Mouse (Mus musculus): Measurements from ENCODE around the gene AL731706.2.
"Not testable (repeated sequence)": the region's sequence is repeated elsewhere in the genome, so short reads cannot be mapped to it uniquely, and the experiment has no call there.

Gene AL731706.2

DNA sequence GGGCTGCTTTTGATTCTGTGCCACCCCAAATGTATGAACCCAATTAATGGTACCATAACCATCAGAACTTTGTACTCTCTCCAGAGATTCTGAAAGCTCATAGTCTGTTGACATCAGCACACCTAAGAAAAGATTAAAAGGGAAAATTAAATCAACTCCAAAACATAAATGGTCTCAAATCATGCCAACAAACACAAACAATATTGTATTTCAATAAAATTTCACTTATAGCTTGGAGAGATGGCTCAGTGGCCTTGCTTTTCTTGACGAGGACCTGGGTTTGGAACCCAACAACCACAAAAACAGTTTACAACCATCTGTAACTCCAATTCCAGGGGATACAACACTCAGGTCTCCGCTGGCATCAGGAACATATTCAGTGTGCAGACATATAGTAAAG lies at the start of gene AL731706.2:
TSS of gene AL731706.2 (minus strand) at position 101 of the 400 bp plus-strand sequence.
- no peak for DNase-seq (ENCODE audit: inconsistent ontology term)

- no peak for DNase-seq (ENCODE audit: inconsistent ontology term)
Observed at GRCm38 (mm10) chr2:136921003-136921408, 35.5 kb upstream of the AL731706.2 start.

DNA sequence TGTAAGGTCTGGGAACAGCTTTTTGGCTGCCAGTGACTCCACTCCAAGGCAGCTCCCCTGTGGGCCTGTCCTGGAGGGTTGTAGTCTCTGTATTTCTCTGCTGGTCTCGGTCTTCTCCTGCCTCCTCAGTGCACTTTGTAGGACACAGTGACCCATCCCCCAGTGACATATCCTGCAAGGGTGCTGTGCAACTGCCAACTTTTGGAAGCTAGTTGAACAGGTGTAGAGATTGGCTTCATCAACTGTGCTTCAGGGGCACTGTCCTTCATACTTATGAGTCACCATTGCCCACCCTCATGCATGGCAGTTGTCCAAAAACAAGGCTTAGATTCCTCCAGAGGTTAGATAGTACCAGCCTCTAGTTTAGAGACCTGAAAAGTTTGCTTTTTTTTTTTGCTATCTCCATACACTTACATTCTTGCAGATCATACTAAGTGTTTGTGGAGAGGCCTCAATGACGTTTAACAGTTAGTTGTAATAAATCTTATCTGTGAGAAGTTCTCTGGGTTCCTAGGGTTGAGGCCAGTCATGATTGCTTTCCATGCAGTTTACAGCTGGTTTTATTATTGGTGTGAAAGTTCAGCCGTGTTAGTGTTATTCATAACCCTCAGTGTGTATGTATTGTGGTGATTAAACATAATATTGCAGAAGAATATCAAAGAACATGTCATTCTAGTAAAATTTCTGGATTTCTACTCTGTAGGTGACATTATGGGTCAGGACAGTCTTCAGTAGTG lies 34.9 kb upstream of the AL731706.2 start:
- DNase-seq (ENCODE audit: inconsistent ontology term), result no peak

DNA sequence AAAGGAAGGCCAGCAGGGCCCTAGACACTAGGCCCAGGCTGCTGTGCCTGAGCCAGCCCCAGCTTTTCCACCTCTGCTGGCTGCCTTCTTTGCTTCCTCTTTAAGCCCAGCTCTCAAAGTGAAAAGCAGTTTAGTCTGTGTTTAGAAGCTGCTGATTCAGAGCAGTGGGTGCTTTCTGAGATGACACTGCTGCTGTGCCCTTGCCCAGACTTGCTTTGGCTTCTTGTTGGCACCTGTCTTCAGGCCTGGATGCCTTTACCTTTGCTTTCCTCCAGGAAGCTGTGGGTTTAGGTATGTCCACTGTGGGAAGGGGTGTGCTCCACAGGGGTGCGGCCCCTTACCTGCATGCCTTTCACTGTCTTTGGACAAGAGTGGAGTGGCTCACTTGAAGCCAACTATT lies 34.0 kb upstream of the AL731706.2 start:
- no peak for DNase-seq (ENCODE audit: inconsistent ontology term)

GRCm38 (mm10) chr2:136914334-136914902 lies 28.9 kb upstream of the AL731706.2 start:
- DNase-seq (ENCODE audit: inconsistent ontology term), result no peak

DNA sequence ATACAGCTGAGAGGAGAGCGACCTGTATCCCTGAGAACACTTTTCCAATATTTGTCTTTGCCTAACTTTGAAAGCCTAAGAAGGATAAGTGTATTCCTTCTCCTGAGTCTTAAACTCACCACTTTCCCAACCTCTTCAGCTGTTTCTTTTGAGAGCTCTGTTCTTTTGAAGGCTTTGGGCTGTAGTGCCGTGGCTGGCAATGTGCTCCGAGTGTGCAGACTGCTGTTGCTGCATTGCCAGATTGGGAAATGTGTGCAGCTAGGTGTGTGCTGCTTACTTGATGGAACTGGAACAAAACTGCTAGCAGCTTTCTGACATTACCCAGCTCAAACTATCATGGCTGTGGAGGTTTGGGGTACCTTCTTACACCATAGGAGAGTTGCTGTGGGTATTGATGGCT lies 27.5 kb upstream of the AL731706.2 start:
- no peak for DNase-seq (ENCODE audit: inconsistent ontology term)

DNA sequence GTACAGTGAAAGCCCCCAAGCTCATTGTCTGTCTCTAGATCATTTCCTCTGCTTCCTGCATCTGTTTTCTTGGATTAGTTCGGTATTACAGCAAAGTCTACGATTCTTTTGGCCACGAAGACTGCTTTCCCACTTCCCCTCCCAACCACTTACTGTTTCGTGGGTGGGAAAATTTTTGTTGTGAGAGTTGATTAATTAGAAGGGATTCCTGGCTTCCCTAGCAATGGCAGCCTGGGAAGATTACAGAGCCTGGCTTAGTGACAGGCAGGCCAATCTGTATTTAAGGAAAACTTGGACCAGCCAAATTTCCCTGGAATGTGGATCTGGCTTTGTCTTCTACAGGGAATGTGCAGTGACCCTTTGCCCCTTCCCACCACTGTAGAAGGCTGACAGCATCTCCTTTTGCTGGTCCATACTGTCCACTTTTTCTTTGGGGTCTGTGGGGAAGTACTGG lies 26.5 kb upstream of the AL731706.2 start:
- peak; percentile 73 for DNase-seq (ENCODE audit: inconsistent ontology term)

DNA sequence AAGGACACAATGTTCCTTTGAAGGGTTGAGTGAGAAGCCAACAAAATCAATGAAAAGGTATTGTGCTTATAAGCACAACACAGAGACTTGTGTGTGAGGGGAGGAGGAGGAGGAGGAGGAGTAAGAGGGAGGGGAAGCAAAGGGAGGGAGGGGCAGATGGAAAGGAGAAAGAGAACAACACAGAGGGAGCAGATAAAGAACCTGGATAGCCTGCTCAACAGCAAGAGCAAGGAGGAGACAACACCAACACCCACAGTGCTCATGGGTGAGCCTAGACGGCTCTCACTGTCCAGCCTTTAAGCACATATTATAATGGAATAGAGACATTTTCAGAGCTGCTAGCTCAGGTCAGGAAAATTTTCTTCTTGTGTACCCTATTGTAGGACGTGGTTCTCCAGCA lies 23.8 kb upstream of the AL731706.2 start:
- DNase-seq (ENCODE audit: inconsistent ontology term), result no peak

- no peak for DNase-seq (ENCODE audit: inconsistent ontology term)
Observed at GRCm38 (mm10) chr2:136908596-136908995, 23.1 kb upstream of the AL731706.2 start.

- DNase-seq (ENCODE audit: inconsistent ontology term), result no peak
Observed at GRCm38 (mm10) chr2:136896131-136896530, 10.7 kb upstream of the AL731706.2 start.

DNA sequence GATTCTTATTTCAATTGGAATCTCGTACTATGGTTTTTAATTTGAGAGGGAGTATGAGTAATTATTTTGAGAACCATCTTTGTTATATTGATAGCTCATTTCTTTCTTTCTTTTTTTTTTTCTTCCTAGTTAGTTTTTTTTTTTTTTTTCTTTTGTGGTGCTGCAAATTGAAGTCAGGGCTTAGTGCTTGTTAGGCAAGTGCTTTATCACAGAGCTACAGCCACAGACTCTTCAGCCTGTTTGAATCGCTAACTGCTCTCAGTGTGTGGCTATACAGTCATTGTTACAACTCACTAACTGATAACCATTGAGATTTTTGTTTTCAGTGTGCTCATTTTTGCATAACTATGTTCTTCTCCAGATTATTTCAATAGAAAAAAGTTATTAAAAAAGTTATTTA lies 9.0 kb upstream of the AL731706.2 start:
- no peak for DNase-seq (ENCODE audit: inconsistent ontology term)

- peak; percentile 95 for DNase-seq (ENCODE audit: inconsistent ontology term)
Observed at GRCm38 (mm10) chr2:136891951-136892371, 6.5 kb upstream of the AL731706.2 start.

DNA sequence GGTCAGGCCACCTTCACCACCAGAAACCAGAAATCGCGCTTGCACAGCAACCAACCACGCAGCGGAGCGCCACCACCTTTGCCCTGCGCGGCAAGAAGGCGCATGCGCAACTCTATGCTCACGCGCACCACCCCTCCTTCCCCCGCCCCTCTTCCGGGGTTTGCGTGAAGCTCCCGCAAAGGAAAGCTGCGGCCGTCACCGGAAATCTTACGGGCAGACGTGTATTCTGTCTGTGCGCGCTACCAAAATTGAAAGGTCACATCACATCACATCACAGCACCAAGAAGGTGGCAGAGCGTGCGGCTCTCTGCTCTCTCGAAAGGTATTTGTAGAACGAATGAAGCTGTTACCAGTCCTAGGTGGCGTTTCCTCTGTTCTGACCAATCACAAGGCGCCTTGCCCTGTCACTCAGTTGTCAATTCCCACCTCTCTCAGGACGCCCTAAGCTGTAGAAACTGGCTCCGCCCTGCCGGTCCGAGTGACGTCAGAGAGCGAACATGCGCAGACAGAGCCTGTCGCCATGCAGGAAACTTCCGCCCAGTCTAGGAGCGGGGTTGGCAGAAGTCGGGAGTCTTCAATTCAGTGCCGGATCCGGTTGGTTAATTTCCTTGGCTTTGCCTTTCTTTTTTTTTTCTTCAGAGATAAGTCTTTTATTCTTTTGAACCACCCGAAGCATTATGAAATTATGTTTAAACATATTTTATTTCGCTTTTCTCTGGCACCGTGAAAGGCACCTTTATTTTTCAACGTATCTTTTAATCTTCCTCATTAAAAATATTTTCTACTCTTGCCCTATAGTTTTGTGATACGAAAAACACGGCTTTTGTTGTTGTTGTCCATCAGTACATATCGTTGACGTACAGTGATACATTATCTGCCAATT lies 5.8 kb upstream of the AL731706.2 start, which contains the start of the genes Slx4ip, AL731706.1 and Mkks:
TSS of gene Slx4ip (plus strand) at position 151 of the 883 bp plus-strand sequence.
TSS of gene AL731706.1 (minus strand) at position 322 of the 883 bp plus-strand sequence.
TSS of gene Mkks (minus strand) at position 322 of the 883 bp plus-strand sequence.
- DNase-seq (ENCODE audit: inconsistent ontology term), result peak; percentile 99

DNA sequence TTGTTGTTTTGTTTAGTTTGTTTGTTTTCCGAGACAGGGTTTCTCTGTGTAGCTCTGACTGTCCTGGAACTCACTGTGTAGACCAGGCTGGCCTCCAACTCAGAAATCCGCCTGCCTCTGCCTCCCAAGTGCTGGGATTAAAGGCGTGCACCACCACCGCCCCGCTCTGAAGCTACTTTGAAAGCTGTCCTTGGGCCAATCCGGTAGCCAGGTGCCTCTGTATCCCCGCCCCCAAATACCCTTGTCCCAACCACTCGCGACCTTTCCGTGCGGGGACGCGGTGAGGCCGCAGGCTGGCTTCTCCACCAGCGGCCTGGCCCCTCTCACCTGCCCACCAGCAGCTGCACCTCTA lies 5.2 kb upstream of the AL731706.2 start:
- not testable (repeated sequence) for DNase-seq (ENCODE audit: inconsistent ontology term)

DNA sequence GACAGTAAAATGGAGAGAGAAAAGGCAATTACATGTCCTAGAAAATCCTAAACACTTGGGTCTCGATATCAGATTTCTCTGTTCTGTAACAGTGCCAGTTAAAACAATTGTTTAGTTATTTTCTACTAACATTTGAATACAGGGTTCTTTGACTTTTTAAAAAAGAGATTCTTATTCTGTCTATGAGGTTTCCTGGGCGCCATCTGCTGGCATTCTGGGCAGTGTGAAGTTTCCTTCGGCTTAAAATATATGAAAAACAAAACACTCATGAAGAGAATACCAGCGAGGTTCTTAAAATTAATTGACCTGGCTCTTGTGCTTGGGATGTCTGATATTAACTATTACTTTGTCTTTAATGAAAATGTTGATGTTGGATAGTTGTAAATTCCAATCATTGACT lies 1.4 kb upstream of the AL731706.2 start:
- peak; percentile 9 for DNase-seq (ENCODE audit: inconsistent ontology term)

- no peak for DNase-seq (ENCODE audit: inconsistent ontology term)
Observed at GRCm38 (mm10) chr2:136854543-136855388, 30.7 kb downstream of the AL731706.2 start.

DNA sequence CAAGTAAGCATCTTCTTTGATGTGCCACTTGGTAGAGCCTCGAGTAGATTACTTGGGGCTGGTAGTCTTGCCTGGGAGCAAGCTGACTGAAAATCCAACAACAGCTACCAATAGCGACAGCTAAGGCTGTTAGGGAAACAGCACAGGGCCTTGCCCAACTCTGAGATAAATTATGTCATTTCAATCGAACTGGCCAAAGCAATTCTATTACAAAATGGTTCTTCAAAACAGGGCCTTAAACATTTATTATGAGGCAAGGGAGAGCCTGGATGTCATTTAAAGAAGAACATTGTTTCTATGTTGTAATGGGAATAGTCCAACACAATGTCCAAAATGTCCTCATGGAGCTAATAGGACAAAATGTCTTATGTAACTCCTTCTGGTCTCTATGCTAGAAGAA lies 35.1 kb downstream of the AL731706.2 start:
- DNase-seq (ENCODE audit: inconsistent ontology term), result no peak

DNA sequence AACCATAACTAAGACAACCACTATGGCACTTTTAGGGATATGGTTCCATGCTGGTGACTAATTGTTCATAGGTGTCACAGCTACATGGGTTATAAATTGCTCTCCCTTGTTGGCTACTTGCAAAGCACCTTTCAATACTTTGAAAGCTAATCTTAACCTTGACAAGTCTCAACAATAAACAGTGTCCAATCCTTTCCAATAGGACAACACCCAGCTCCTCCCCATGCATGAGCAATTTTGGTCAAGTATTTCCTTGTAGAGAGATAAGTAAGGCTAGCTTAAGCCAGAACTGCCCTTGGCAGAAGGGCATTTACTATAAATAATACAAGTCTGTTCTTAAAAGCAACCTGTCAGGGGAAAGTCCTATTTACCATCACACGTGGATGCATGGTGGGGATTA lies 47.5 kb downstream of the AL731706.2 start:
- no peak for DNase-seq (ENCODE audit: inconsistent ontology term)

GRCm38 (mm10) chr2:136835882-136836281 lies 49.6 kb downstream of the AL731706.2 start:
- no peak for DNase-seq (ENCODE audit: inconsistent ontology term)
